Mouse (Mus musculus): ENCODE measurements at regions not wholly inside any gene's neighbourhood (a gene's known extent, or its start where the extent isn't known, plus 50 kb on each side); places are given as distances from the start of the nearest gene placed in this dataset.

DNA sequence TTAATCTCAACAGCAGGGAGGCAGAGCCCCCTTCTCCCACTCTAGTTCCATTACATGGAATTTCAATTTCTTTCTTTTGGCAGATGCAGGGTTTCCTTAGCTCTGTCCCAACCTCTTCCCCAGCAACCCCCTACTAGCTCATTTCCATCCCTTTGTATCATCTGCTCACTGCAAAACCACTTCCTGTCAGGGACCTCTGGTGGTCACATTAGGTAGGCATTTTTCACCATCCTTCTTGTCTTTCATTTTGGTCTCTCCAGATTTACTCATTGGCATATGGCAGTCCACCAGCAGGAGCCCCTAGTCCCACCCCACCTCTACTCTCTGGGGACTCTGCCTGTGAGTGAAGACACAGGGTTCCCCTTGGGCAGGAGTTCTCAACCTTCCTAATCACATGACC, 597.6 kb downstream of the Plekhb2 start:
- Histone ChIP-seq H3K36me3 (ENCODE audit: control insufficient read depth, insufficient read depth) (no peaks in the 10 kb centered on the region), H3K27me3 (ENCODE audit: control insufficient read depth, insufficient read depth, insufficient read length) (no peaks in the 10 kb centered on the region), H3ac (ENCODE audit: control insufficient read depth, insufficient read length) (no peak overlapping the region), H3K79me2 (ENCODE audit: control insufficient read depth, insufficient read depth) (no peaks in the 10 kb centered on the region), H3K4me3 (no peak overlapping the region), H3K4me2 (ENCODE audit: low read depth) (no peak overlapping the region)
- TF ChIP-seq TCF12 (IDR thresholded peaks at IDR 0.05; ENCODE audit: insufficient read depth, poor library complexity, severe bottlenecking), result no peak
- no peak for TF ChIP-seq SRF (IDR thresholded peaks at IDR 0.05; ENCODE audit: control insufficient read depth, insufficient read length, low read depth)
- no peak for TF ChIP-seq POLR2A (IDR thresholded peaks at IDR 0.05; ENCODE audit: insufficient read length, low read depth)
- TF ChIP-seq E2F4 (IDR thresholded peaks at IDR 0.05; ENCODE audit: insufficient read depth), result no peak
- TF ChIP-seq CEBPB (IDR thresholded peaks at IDR 0.05; ENCODE audit: insufficient read depth, poor library complexity, severe bottlenecking), result no peak
- TF ChIP-seq REST (IDR thresholded peaks at IDR 0.05; ENCODE audit: insufficient read depth, insufficient read length), result no peak
- TF ChIP-seq TCF3 (IDR thresholded peaks at IDR 0.05; ENCODE audit: insufficient read length, low read depth), result no peak
- TF ChIP-seq USF1 (IDR thresholded peaks at IDR 0.05; ENCODE audit: low read depth), result no peak
- no peak for TF ChIP-seq MYOG (IDR thresholded peaks at IDR 0.05; ENCODE audit: control insufficient read depth in 1 of 3, insufficient read depth in 1 of 3, insufficient read length in 2 of 3, low read depth in 2 of 3)
- no peak for TF ChIP-seq MYOD1 (IDR thresholded peaks at IDR 0.05; ENCODE audit: control insufficient read depth in 1 of 3, insufficient read length in 2 of 3, low read depth in 2 of 3)
- no peak for TF ChIP-seq MAX (IDR thresholded peaks at IDR 0.05; ENCODE audit: low read depth)
- TF ChIP-seq POLR2AphosphoS2 (IDR thresholded peaks at IDR 0.05; ENCODE audit: insufficient read length, low read depth), result no peak

GRCm38 (mm10) chr1:35452441-35453107, 602.8 kb downstream of the Plekhb2 start:
- TF ChIP-seq POLR2AphosphoS2 (IDR thresholded peaks at IDR 0.05; ENCODE audit: insufficient read length, low read depth) (no peak), TCF12 (IDR thresholded peaks at IDR 0.05; ENCODE audit: insufficient read depth, poor library complexity, severe bottlenecking) (no peak), MYOG (IDR thresholded peaks at IDR 0.05; ENCODE audit: control insufficient read depth in 1 of 3, insufficient read depth in 1 of 3, insufficient read length in 2 of 3, low read depth in 2 of 3) (no peak), MAX (IDR thresholded peaks at IDR 0.05; ENCODE audit: low read depth) (no peak), E2F4 (IDR thresholded peaks at IDR 0.05; ENCODE audit: insufficient read depth) (no peak), TCF3 (IDR thresholded peaks at IDR 0.05; ENCODE audit: insufficient read length, low read depth) (no peak), MYOD1 (IDR thresholded peaks at IDR 0.05; ENCODE audit: control insufficient read depth in 1 of 3, insufficient read length in 2 of 3, low read depth in 2 of 3) (no peak), POLR2A (IDR thresholded peaks at IDR 0.05; ENCODE audit: insufficient read length, low read depth) (no peak), USF1 (IDR thresholded peaks at IDR 0.05; ENCODE audit: low read depth) (no peak)
- Histone ChIP-seq H3K4me2 (ENCODE audit: low read depth) (no peak overlapping the region), H3K36me3 (ENCODE audit: control insufficient read depth, insufficient read depth) (no peaks in the 10 kb centered on the region), H3ac (ENCODE audit: control insufficient read depth, insufficient read length) (no peak overlapping the region), H3K27me3 (ENCODE audit: control insufficient read depth, insufficient read depth, insufficient read length) (no peaks in the 10 kb centered on the region), H3K79me2 (ENCODE audit: control insufficient read depth, insufficient read depth) (no peaks in the 10 kb centered on the region), H3K4me3 (no peak overlapping the region)

DNA sequence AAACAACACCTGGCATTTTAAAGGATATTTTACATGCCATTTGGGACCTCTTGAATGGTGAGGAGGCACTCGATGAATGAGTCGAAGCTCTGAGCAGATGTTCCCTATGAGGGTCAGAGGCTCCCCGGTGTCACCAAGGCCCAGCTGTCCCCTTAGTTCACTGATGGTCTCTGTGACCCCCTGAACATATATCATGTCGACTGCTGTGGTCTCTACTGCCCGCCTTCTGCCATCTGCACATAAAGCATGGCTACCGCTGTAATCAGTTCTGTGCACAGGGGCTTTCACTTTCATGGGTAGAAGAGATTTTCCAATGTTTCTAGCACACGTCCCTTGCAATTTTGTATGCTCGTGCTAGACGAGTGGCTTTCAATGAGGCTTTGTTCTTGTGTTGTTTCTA, 607.8 kb downstream of the Plekhb2 start:
- no peaks in the 10 kb centered on the region for H3K27me3 ChIP-seq (ENCODE audit: control insufficient read depth, insufficient read depth, insufficient read length)
- TF ChIP-seq MYOG (IDR thresholded peaks at IDR 0.05; ENCODE audit: control insufficient read depth in 1 of 3, insufficient read depth in 1 of 3, insufficient read length in 2 of 3, low read depth in 2 of 3) (no peak), TCF3 (IDR thresholded peaks at IDR 0.05; ENCODE audit: insufficient read length, low read depth) (no peak)
- no peak overlapping the region for H3ac ChIP-seq (ENCODE audit: control insufficient read depth, insufficient read length)
- H3K36me3 ChIP-seq (ENCODE audit: control insufficient read depth, insufficient read depth), result no peaks in the 10 kb centered on the region
- no peaks in the 10 kb centered on the region for H3K79me2 ChIP-seq (ENCODE audit: control insufficient read depth, insufficient read depth)
- no peak overlapping the region for H3K4me2 ChIP-seq (ENCODE audit: low read depth)
- H3K4me3 ChIP-seq, result no peak overlapping the region

- H3K36me3 ChIP-seq (ENCODE audit: control insufficient read depth, insufficient read depth), result no peaks in the 10 kb centered on the region
- TF ChIP-seq TCF3 (IDR thresholded peaks at IDR 0.05; ENCODE audit: insufficient read length, low read depth) (no peak), MAX (IDR thresholded peaks at IDR 0.05; ENCODE audit: low read depth) (no peak), POLR2A (IDR thresholded peaks at IDR 0.05; ENCODE audit: insufficient read length, low read depth) (no peak), MYOG (IDR thresholded peaks at IDR 0.05; ENCODE audit: control insufficient read depth in 1 of 3, insufficient read depth in 1 of 3, insufficient read length in 2 of 3, low read depth in 2 of 3) (no peak), SRF (IDR thresholded peaks at IDR 0.05; ENCODE audit: control insufficient read depth, insufficient read length, low read depth) (no peak)
- H3K79me2 ChIP-seq (ENCODE audit: control insufficient read depth, insufficient read depth), result no peaks in the 10 kb centered on the region
- H3K4me2 ChIP-seq (ENCODE audit: low read depth), result no peak overlapping the region
- no peak overlapping the region for H3ac ChIP-seq (ENCODE audit: control insufficient read depth, insufficient read length)
- H3K4me3 ChIP-seq, result no peak overlapping the region
- H3K27me3 ChIP-seq (ENCODE audit: control insufficient read depth, insufficient read depth, insufficient read length), result no peaks in the 10 kb centered on the region
Measured at GRCm38 (mm10) chr1:35465081-35465480, 603.1 kb upstream of the Hs6st1 start.

GRCm38 (mm10) chr1:35469185-35469753, 598.9 kb upstream of the Hs6st1 start:
- H3K79me2 ChIP-seq (ENCODE audit: control insufficient read depth, insufficient read depth), result no peaks in the 10 kb centered on the region
- no peak overlapping the region for H3K4me2 ChIP-seq (ENCODE audit: low read depth)
- no peaks in the 10 kb centered on the region for H3K36me3 ChIP-seq (ENCODE audit: control insufficient read depth, insufficient read depth)
- no peak overlapping the region for H3ac ChIP-seq (ENCODE audit: control insufficient read depth, insufficient read length)
- H3K4me3 ChIP-seq, result no peak overlapping the region
- TF ChIP-seq MYOD1 (IDR thresholded peaks at IDR 0.05; ENCODE audit: control insufficient read depth in 1 of 3, insufficient read length in 2 of 3, low read depth in 2 of 3) (no peak), USF1 (IDR thresholded peaks at IDR 0.05; ENCODE audit: low read depth) (no peak), POLR2AphosphoS2 (IDR thresholded peaks at IDR 0.05; ENCODE audit: insufficient read length, low read depth) (no peak), MYOG (IDR thresholded peaks at IDR 0.05; ENCODE audit: control insufficient read depth in 1 of 3, insufficient read depth in 1 of 3, insufficient read length in 2 of 3, low read depth in 2 of 3) (no peak), CEBPB (IDR thresholded peaks at IDR 0.05; ENCODE audit: insufficient read depth, poor library complexity, severe bottlenecking) (no peak), E2F4 (IDR thresholded peaks at IDR 0.05; ENCODE audit: insufficient read depth) (no peak), REST (IDR thresholded peaks at IDR 0.05; ENCODE audit: insufficient read depth, insufficient read length) (no peak)
- no peaks in the 10 kb centered on the region for H3K27me3 ChIP-seq (ENCODE audit: control insufficient read depth, insufficient read depth, insufficient read length)
